Mouse (Mus musculus) retina, postnatal 1 day (tissue): ENCODE measurements at regions not wholly inside any gene's neighbourhood (a gene's known extent, or its start where the extent isn't known, plus 50 kb on each side); places are given as distances from the start of the nearest gene placed in this dataset.

ENCODE experiments used
- DNase-seq: peaks from one replicate; pipeline ENCODE4 v3.0.0-alpha.2; 2012

DNA sequence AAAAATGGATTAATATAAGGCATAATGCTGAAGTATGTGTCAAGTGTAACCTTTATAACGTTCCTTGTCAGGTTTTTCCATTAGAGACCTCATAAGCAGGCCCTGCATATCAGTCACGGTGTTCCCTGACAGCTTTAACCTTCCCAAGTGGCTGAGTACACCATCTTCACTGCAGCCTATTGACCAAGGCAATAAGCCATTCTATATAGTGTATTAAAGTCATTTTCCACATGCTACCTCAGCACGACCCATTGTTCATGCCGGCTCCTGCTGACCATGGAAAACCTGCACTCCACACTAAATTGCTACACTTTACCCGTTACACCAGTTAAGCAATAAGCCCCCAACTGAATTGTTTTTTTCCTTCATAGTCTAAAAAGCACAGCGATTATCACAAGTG lies 883.0 kb upstream of the Arrdc3 start:
- DNase-seq = peak; percentile 0

DNA sequence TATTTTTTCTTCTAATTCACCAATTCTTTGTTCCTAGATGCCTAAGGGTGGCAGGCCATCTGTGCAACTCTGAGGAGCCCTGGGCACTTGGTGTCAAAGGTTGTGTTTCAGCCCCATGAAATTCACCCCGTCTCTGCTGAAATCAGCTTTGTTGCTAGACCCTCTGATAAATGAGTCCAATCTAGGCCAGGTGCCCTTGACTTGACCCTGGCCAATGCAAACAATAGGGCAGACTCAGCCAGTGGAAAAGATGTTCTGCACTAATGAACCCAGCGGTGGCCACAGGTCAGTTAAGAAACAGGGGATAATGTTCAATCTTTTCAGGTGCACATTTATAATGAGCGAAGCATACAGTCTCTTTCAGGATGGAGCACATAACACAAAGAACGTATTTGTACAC lies 882.5 kb upstream of the Arrdc3 start:
- DNase-seq = peak; percentile 34
